Mouse (Mus musculus) hindbrain, postnatal 0 days (tissue): ENCODE measurements around the gene Heatr5a. TPM values are rescaled to one million over a fixed set of nuclear protein-coding genes. Genes with fewer than 3 reads are reported as not detected.

Experiments used
- ATAC-seq: fragments of 200-750 bp; cut with Nextera tagmentation; 2 replicates; pipeline ENCODE4 v1.8.0; 2017; ENCODE audit warnings: mild to moderate bottlenecking, moderate TSS enrichment, moderate library complexity
- DNase-seq: peaks from one replicate; pipeline ENCODE4 v3.0.0-alpha.2; 2015; ENCODE audit warnings: low spot score
- H3K27ac ChIP-seq: fragments of 300-500 bp; sonication (generic); 2 replicates; pipeline ENCODE4 v1.5.1; 2014; ENCODE audit warnings: mild to moderate bottlenecking
- H3K27me3 ChIP-seq: fragments of 300-500 bp; sonication (generic); 2 replicates; pipeline ENCODE4 v1.6.1; 2014; ENCODE audit warnings: low read length, mixed read lengths; ENCODE audit not compliant: insufficient read depth
- H3K36me3 ChIP-seq: fragments of 300-500 bp; sonication (generic); 2 replicates; pipeline ENCODE4 v1.6.1; 2014; ENCODE audit warnings: low read length, mixed read lengths; ENCODE audit not compliant: insufficient read depth
- H3K4me1 ChIP-seq: fragments of 300-500 bp; sonication (generic); 2 replicates; pipeline ENCODE4 v1.6.1; 2014; ENCODE audit warnings: antibody characterized with exemption, low read length, mixed read lengths; ENCODE audit not compliant: insufficient read depth
- H3K4me2 ChIP-seq: fragments of 300-500 bp; sonication (generic); 2 replicates; pipeline ENCODE4 v1.6.1; 2014; ENCODE audit warnings: low read depth, mild to moderate bottlenecking, low read length, moderate library complexity, mixed read lengths
- H3K4me3 ChIP-seq: fragments of 300-500 bp; sonication (generic); 2 replicates; pipeline ENCODE4 v1.5.1; 2014; ENCODE audit warnings: low read length
- H3K9ac ChIP-seq: fragments of 300-500 bp; sonication (generic); replicated peaks from 2 replicates; pipeline ENCODE4 v1.6.1; 2014; ENCODE audit warnings: mild to moderate bottlenecking, low read length, moderate library complexity, mixed read lengths
- H3K9me3 ChIP-seq: fragments of 300-500 bp; sonication (generic); 2 replicates; pipeline ENCODE4 v1.6.1; 2016; ENCODE audit warnings: low read length, mixed read lengths
- CTCF ChIP-seq: IDR thresholded peaks from 2 replicates; pipeline ENCODE4 v1.5.1; 2016; ENCODE audit warnings: antibody characterized with exemption, control low read depth, low read depth
- WGBS: fragments of 180-500 bp; shearing (Covaris S2); extraction: QIAGEN DNeasy Blood & Tissue Kit; methylation state at CpG from one replicate; pipeline ENCODE4 v1.1.7; 2014; 5-methylcytosine and 5-hydroxymethylcytosine counted together
- polyA plus RNA-seq: library from polyadenylated mRNA; unstranded; fragments of >200 nt; fragmentation: Nextera tagmentation; extraction: Ambion mirVana; gene quantifications from 2 replicates; pipeline ENCODE4 v1.2.1, GENCODE M21; 2015
- total RNA-seq: library from RNA; depleted of rRNA; stranded (reverse); fragments of >200 nt; gene quantifications from 2 replicates; pipeline ENCODE4 v1.2.3, GENCODE M21; 2014

The Heatr5a gene
- total and polyA plus RNA-seq, 2 experiments from 2014 or later = 3.2 to 30.8 TPM

GRCm38 (mm10) chr12:51863116-51864002 is 107.8 kb downstream of the Heatr5a start:
- H3K27me3 ChIP-seq = no peaks in the 10 kb centered on the region

GRCm38 (mm10) chr12:51858134-51859028 is 112.7 kb downstream of the Heatr5a start:
- no peak for TF ChIP-seq CTCF
- WGBS = 76% methylated on average over 13 of the region's 13 CpGs
- Histone ChIP-seq H3K4me2 (no peak overlapping the region), H3K9me3 (no peaks in the 10 kb centered on the region), H3K36me3 (no peaks in the 10 kb centered on the region), H3K4me1 (no peaks in the 10 kb centered on the region), H3K27ac (no peak overlapping the region), H3K9ac (no peak overlapping the region), H3K27me3 (no peaks in the 10 kb centered on the region), H3K4me3 (no peak overlapping the region)
- no peak for DNase-seq
- ATAC-seq = no peak

More at GRCm38 (mm10) chr12:51863116-51864002, 107.8 kb downstream of the Heatr5a start:
- no peak for ATAC-seq
- H3K27ac ChIP-seq = no peak overlapping the region
- no peaks in the 10 kb centered on the region for H3K36me3 ChIP-seq
- no peak overlapping the region for H3K4me3 ChIP-seq
- no peak overlapping the region for H3K9ac ChIP-seq
- no peaks in the 10 kb centered on the region for H3K9me3 ChIP-seq
- WGBS = 92% methylated on average over 14 of the region's 14 CpGs
- DNase-seq = no peak
- TF ChIP-seq CTCF = no peak
- H3K4me1 ChIP-seq = peaks cover 15% of the 10 kb centered on the region
- no peak overlapping the region for H3K4me2 ChIP-seq

GRCm38 (mm10) chr12:51856768-51857295 is 114.3 kb downstream of the Heatr5a start:
- ATAC-seq (no peak), DNase-seq (no peak)
- Histone ChIP-seq H3K9ac (no peak overlapping the region), H3K27ac (no peak overlapping the region), H3K36me3 (no peaks in the 10 kb centered on the region), H3K4me2 (no peak overlapping the region), H3K4me1 (no peaks in the 10 kb centered on the region), H3K27me3 (no peaks in the 10 kb centered on the region), H3K4me3 (no peak overlapping the region), H3K9me3 (no peaks in the 10 kb centered on the region)
- no peak for TF ChIP-seq CTCF
- WGBS = 95% methylated on average over 8 of the region's 8 CpGs

GRCm38 (mm10) chr12:51855872-51856271 is 115.2 kb downstream of the Heatr5a start:
- DNase-seq (no peak), ATAC-seq (no peak)
- no peak overlapping the region for H3K4me2 ChIP-seq
- no peak overlapping the region for H3K4me3 ChIP-seq
- no peaks in the 10 kb centered on the region for H3K4me1 ChIP-seq
- H3K9ac ChIP-seq = no peak overlapping the region
- H3K36me3 ChIP-seq = no peaks in the 10 kb centered on the region
- WGBS = 94% methylated on average over 2 of the region's 2 CpGs
- no peak for TF ChIP-seq CTCF
- H3K27me3 ChIP-seq = no peaks in the 10 kb centered on the region
- no peaks in the 10 kb centered on the region for H3K9me3 ChIP-seq
- H3K27ac ChIP-seq = no peak overlapping the region

- no peaks in the 10 kb centered on the region for H3K27me3 ChIP-seq
- H3K4me1 ChIP-seq = no peaks in the 10 kb centered on the region
- DNase-seq (no peak), ATAC-seq (no peak)
- H3K9me3 ChIP-seq = no peaks in the 10 kb centered on the region
- TF ChIP-seq CTCF = no peak
- H3K4me3 ChIP-seq = no peak overlapping the region
- no peak overlapping the region for H3K27ac ChIP-seq
- no peaks in the 10 kb centered on the region for H3K36me3 ChIP-seq
- no peak overlapping the region for H3K9ac ChIP-seq
- no peak overlapping the region for H3K4me2 ChIP-seq
- 83% methylated on average over 7 of the region's 7 CpGs for WGBS
Observed at GRCm38 (mm10) chr12:51855453-51855852, 115.7 kb downstream of the Heatr5a start.

- Histone ChIP-seq H3K4me1 (no peaks in the 10 kb centered on the region), H3K4me3 (no peak overlapping the region), H3K36me3 (no peaks in the 10 kb centered on the region), H3K9me3 (no peaks in the 10 kb centered on the region), H3K4me2 (no peak overlapping the region), H3K27ac (no peak overlapping the region), H3K9ac (no peak overlapping the region), H3K27me3 (no peaks in the 10 kb centered on the region)
- ATAC-seq (no peak), DNase-seq (no peak)
- WGBS = 98% methylated on average over 4 of the region's 4 CpGs
- no peak for TF ChIP-seq CTCF
Observed at GRCm38 (mm10) chr12:51851617-51852016, 119.5 kb downstream of the Heatr5a start.
